Mouse (Mus musculus): ENCODE results near the gene Naa10. TPM values are rescaled to one million over a fixed set of nuclear protein-coding genes. Genes with fewer than 3 reads are reported as not detected.

Gene Naa10
- polyA plus RNA-seq (2014; fragmentation: Illumina TruSeq; extraction: RNeasy Lipid Tissue Mini Kit (QIAGEN cat#74804); ENCODE audit: low read depth, low replicate concordance): 7.8 TPM

GRCm38 (mm10) chrX:73921823-73922549, at the start of gene Naa10, which contains the start of gene Arhgap4:
TSS of gene Naa10 (minus strand) at chrX:73921944.
TSS of gene Arhgap4 (minus strand) at chrX:73921870.

GRCm38 (mm10) chrX:73966248-73967176, 44.8 kb upstream of the Naa10 start, which contains the start of gene Hcfc1:
TSS of gene Hcfc1 (minus strand) at chrX:73966357.

GRCm38 (mm10) chrX:73930402-73931062, 8.8 kb upstream of the Naa10 start, which contains the start of gene Renbp:
TSS of gene Renbp (minus strand) at chrX:73930850.

GRCm38 (mm10) chrX:73895719-73896118, 26.0 kb downstream of the Naa10 start, which contains the start of gene L1cam:
TSS of gene L1cam (minus strand) at chrX:73896105.

GRCm38 (mm10) chrX:73891551-73892152, 30.1 kb downstream of the Naa10 start, which contains the start of gene Avpr2:
TSS of gene Avpr2 (plus strand) at chrX:73892102.

Other genes starting within 250 kb of the Naa10 start
- 67.8 TPM for gene Slc6a8, start 248.8 kb downstream of the Naa10 start, polyA plus RNA-seq (2014; fragmentation: Illumina TruSeq; extraction: RNeasy Lipid Tissue Mini Kit (QIAGEN cat#74804); ENCODE audit: low read depth, low replicate concordance)
- 255 TPM for gene Bcap31, start 205.8 kb downstream of the Naa10 start, polyA plus RNA-seq (2014; fragmentation: Illumina TruSeq; extraction: RNeasy Lipid Tissue Mini Kit (QIAGEN cat#74804); ENCODE audit: low read depth, low replicate concordance)
- 2.3 TPM for gene Abcd1, start 205.3 kb downstream of the Naa10 start, polyA plus RNA-seq (2014; fragmentation: Illumina TruSeq; extraction: RNeasy Lipid Tissue Mini Kit (QIAGEN cat#74804); ENCODE audit: low read depth, low replicate concordance)
- gene Plxnb3, start 164.9 kb downstream of the Naa10 start, polyA plus RNA-seq (2014; fragmentation: Illumina TruSeq; extraction: RNeasy Lipid Tissue Mini Kit (QIAGEN cat#74804); ENCODE audit: low read depth, low replicate concordance): 0.12 TPM
- not detected for gene Srpk3, start 147.5 kb downstream of the Naa10 start, polyA plus RNA-seq (2014; fragmentation: Illumina TruSeq; extraction: RNeasy Lipid Tissue Mini Kit (QIAGEN cat#74804); ENCODE audit: low read depth, low replicate concordance)
- gene Idh3g, start 135.0 kb downstream of the Naa10 start, polyA plus RNA-seq (2014; fragmentation: Illumina TruSeq; extraction: RNeasy Lipid Tissue Mini Kit (QIAGEN cat#74804); ENCODE audit: low read depth, low replicate concordance): 64.4 TPM
- 19.8 TPM for gene Ssr4, start 134.9 kb downstream of the Naa10 start, polyA plus RNA-seq (2014; fragmentation: Illumina TruSeq; extraction: RNeasy Lipid Tissue Mini Kit (QIAGEN cat#74804); ENCODE audit: low read depth, low replicate concordance)
- gene Pdzd4, start 97.0 kb downstream of the Naa10 start, polyA plus RNA-seq (2014; fragmentation: Illumina TruSeq; extraction: RNeasy Lipid Tissue Mini Kit (QIAGEN cat#74804); ENCODE audit: low read depth, low replicate concordance): 0.76 TPM
- not detected for gene Avpr2, start 29.8 kb downstream of the Naa10 start, polyA plus RNA-seq (2014; fragmentation: Illumina TruSeq; extraction: RNeasy Lipid Tissue Mini Kit (QIAGEN cat#74804); ENCODE audit: low read depth, low replicate concordance)
- 2.8 TPM for gene L1cam, start 25.8 kb downstream of the Naa10 start, polyA plus RNA-seq (2014; fragmentation: Illumina TruSeq; extraction: RNeasy Lipid Tissue Mini Kit (QIAGEN cat#74804); ENCODE audit: low read depth, low replicate concordance)
- gene Arhgap4, start 74 bp downstream of the Naa10 start, polyA plus RNA-seq (2014; fragmentation: Illumina TruSeq; extraction: RNeasy Lipid Tissue Mini Kit (QIAGEN cat#74804); ENCODE audit: low read depth, low replicate concordance): not detected
- 3.7 TPM for gene Renbp, start 8.9 kb upstream of the Naa10 start, polyA plus RNA-seq (2014; fragmentation: Illumina TruSeq; extraction: RNeasy Lipid Tissue Mini Kit (QIAGEN cat#74804); ENCODE audit: low read depth, low replicate concordance)
- gene Hcfc1, start 44.4 kb upstream of the Naa10 start, polyA plus RNA-seq (2014; fragmentation: Illumina TruSeq; extraction: RNeasy Lipid Tissue Mini Kit (QIAGEN cat#74804); ENCODE audit: low read depth, low replicate concordance): 30.9 TPM
- 85.6 TPM for gene Irak1, start 102.0 kb upstream of the Naa10 start, polyA plus RNA-seq (2014; fragmentation: Illumina TruSeq; extraction: RNeasy Lipid Tissue Mini Kit (QIAGEN cat#74804); ENCODE audit: low read depth, low replicate concordance)
- not detected for gene Opn1mw, start 205.5 kb upstream of the Naa10 start, polyA plus RNA-seq (2014; fragmentation: Illumina TruSeq; extraction: RNeasy Lipid Tissue Mini Kit (QIAGEN cat#74804); ENCODE audit: low read depth, low replicate concordance)
- gene Mecp2, start 213.4 kb upstream of the Naa10 start, polyA plus RNA-seq (2014; fragmentation: Illumina TruSeq; extraction: RNeasy Lipid Tissue Mini Kit (QIAGEN cat#74804); ENCODE audit: low read depth, low replicate concordance): 27.6 TPM
- gene Tex28, start 245.9 kb upstream of the Naa10 start, polyA plus RNA-seq (2014; fragmentation: Illumina TruSeq; extraction: RNeasy Lipid Tissue Mini Kit (QIAGEN cat#74804); ENCODE audit: low read depth, low replicate concordance): not detected

Data from adrenal gland, adult 10 weeks (tissue).